Mouse (Mus musculus): ENCODE results near the gene Gm21731.
"Not testable (repeated sequence)": the region's sequence is repeated elsewhere in the genome, so short reads cannot be mapped to it uniquely, and the experiment has no call there.

Gm21731 gene

DNA sequence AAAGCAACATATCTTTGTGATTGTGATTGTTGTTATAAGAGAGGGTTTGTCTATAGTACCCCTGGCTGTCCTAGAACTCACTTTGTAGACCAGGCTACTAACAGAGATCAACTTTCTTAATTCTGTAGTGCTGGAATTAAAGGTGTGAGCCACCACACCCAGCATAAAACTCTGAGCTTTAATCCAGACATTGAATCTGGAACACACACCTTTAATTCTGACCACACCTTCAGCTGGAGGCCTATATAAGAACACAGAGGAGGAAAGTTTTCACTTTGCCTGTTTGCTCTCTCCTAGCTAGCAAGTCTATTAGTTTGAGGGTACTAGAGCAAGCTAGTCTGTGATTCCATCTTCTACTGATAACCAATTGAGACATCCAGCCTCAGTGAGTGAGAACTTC, at the start of gene Gm21731:
TSS of gene Gm21731 (plus strand) at position 301 of the 400 bp plus-strand sequence.
- DNase-seq: not testable (repeated sequence)

DNA sequence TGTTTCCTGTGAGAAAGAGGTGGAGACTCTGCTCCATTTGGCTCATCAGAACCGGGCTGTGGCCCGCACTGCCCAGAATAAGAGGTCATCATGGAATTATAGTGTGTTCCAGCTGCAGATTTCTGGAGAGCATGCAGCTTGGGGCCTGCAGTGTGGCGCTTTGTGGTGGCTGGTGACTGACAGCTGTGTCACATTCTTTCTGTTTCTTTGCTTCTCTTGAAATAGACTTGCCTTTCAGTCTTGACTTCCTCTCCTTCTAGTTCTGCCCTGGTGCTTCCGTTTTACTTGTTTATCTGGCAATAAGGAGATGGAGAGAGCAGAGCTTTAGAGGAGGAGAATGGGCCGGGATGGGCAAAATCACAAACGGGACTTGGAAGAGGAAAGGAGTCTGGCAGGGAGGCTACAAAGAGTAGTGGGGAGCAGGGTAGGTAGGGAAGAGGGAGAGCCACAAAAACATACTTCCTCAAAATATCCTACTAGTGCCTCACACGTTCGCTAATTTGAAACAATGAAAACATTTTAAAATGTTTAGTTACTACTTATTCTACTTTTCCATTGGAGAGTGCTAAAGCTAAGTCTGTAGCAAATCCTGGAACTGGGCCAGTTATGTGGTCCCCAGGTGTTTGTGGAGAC, 42.6 kb upstream of the Gm21731 start:
- DNase-seq: not testable (repeated sequence)

DNA sequence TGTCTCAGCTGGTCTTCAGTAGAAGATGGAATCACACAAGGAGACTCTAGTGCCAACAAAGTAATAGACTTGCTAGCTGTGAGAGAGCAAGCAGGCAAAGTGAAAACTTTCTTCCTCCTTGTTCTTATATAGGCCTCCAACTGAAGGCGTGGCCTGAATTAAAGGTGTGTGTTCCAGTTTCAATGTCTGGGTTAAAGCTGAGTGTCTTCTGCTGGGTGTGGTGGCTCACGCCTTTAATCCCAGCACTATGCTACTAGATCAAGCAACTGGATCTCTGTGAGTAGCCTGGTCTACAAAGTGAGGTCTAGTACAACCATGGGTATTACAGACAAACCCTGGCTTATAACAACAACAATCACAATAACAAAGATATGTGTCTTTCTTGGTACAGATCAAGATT, 23.1 kb upstream of the Gm21731 start, which contains the start of gene Gm21762:
TSS of gene Gm21762 (minus strand) at position 101 of the 400 bp plus-strand sequence.
- not testable (repeated sequence) for DNase-seq

DNA sequence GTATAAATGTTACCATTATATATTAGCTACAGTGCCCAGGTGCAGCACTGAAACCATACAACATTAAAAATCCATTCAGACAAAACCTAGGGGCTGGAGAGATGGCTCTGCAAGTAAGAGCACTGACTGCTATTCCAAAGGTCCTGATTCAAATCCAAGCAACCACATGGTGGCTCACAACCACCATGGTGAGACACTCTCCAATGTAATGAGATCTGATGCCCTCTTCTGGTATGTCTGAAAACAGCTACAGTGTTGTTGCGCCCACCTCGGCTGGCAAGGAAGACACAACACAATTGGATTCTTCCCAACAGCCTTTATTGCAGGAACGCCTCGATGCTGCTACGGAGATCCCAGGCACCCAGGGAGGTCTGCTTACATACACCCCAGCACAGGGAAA, 18.0 kb upstream of the Gm21731 start:
- not testable (repeated sequence) for DNase-seq

DNA sequence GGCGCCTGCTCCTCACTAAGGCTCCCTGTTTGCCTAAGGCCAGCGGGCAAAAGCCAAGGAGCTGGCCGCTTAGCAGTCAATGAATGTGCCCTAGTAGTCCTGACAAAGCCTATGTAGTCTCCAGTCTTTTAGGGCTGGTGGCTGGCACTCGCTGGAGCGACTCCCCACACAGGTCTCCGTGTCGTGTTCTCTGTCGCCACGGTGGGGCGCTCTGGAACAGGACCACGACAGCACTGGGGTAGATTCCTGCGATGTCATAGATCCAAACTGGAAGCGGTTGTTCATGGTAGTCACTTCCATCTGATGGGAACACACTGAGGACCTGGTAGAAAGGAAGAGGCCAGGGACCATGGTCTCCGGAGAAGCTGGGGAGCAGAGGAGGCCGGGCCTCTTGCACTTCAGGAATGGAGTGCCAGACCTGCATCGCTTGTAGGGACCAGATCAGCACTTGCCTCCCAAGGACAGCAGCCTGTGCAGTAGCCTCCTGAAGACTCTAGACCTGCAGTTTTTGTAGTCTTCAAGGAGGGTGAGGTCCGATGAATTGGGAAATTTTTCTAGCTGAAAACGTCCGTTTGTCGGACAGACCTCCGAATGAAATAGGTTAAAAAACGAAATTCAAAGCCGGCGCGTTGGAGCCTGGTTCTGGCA, 15.8 kb upstream of the Gm21731 start:
- peak; percentile 13 for DNase-seq

DNA sequence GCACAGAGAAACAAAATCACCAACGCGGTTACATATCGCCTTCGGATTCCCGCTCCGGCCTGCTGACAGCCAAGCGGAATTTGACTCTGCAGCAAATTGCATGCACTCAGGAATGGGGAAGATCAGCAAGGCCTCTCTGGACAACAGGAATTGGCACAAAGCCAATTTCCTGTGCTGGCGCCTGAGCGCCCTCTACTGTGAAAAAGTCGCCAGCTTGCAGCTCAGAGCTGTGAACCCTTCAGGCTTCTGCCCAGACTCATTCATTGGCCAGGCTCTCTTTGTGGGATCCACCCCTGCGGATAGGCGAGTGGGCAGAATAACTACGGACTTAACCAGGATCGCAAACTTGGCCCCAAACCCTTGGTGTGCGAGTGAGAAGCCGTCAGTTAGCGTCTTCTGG, 7.1 kb upstream of the Gm21731 start:
- not testable (repeated sequence) for DNase-seq

DNA sequence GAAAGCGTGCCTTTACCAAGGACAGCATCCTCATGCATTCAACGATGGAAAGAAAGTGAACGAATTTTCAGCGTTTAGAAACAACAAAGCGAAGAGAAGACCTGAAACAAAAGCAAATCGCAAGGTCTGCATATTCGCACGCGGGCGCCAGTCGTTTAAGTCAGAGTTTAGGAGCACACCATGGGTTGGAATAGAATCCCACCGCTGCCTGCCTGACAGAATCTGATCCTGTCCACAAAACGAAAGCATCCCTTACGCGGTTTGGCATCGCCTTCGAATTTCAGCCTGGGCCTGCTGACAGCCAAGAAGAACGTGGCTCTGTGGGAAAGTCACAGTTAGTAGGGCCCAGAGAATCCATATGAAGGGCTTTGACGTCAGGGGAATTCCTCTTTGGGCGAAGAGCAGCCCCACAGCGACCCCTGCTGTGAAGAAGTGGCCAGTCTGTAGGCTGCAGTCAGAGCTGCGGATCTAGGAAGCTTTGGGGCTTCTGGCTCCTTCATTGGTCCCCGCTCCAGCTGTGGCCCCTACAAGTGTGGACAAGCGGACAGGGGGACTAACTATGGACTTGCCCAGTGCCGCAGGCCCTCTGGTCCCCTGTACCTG, 6.4 kb upstream of the Gm21731 start:
- DNase-seq: not testable (repeated sequence)

DNA sequence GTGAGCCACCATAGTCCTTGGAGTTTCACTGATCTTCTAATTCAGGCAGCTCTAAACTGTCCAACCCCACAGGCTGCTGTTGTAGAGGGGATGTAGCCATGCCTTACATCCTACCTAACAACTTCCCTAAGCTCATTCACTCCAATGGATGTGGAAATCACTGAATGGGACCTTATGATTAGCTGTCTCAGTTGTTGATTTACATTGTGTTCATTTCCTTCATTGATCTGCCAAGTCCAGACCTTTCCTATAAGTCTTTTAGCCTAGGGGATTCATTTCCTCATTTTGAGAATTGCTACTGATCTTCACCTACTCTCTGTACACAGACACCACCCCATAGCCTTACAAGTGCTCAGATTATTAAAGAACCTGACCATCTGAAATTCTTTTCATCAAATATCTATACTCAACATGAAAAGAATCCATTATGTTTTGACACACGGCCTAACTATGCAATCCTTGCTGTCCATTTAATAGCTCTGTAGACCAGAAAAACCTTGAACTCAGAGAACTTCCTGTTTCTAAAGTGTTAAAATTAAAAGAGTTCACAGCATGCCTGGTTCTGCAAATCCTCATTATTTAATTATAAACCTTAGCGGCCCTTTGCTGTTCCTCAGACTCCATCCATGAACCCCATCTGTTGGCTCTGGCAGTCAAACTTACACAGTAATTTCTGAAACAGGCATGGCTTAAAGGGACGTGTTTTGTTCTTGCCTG, 12.5 kb downstream of the Gm21731 start:
- DNase-seq: not testable (repeated sequence)

DNA sequence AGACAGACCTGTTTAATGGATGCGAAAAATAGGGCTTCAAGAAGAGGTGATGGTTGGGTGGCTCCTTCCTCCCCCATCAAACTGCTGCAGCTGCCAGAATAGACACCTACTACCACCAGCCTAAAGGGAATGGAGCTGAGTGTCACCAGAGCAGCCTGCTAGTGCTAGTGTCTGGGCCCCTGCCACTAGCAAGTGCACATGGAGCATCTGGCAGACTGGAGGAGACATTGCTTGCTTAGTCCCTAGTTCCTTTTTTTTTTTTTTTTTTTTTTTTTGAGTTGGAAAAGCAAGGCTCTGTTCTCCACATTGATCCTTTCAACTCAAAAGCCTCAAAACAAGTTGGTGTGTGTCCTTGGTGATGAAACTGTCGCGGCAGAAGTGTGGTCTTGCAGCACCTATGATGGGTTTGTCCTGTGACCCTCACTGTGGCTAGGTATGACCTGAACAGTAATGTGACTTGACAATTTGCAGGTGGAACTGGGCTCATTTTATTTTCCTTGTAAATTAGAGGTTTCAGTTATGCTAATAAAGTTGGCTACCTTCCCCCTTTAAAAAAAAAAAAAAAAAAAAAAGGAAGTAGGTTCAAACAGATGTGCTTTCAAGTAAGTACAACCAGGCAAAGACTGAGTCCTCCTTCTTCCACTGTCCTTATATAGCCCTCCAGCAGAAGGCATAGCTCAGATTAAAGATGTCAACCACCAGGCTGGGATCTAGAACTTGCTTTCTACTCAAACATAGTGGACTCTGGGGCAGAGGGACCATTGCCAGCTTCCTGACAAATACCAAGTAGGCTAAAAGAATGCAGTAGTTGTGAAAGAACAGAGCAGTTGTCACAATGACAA, 20.1 kb downstream of the Gm21731 start:
- not testable (repeated sequence) for DNase-seq

DNA sequence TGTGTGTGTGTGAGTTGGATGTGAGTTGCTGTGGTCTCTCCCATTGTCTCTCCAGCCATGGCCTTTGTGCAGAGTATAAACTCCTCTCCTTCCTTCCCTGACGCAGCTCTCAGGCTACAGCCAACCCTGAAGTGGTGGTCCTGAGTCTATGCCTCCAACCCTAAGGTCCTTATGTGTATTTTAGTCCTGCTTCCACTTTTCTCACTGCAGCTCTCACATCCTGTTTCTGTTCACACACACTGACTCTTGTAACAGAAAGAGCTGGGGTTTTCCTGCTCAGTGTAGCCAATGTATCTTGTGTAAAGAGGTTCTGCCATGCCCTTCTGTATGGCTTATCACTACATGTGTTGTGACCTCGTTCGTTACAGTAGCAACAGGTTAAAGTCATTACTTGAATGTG, 20.8 kb downstream of the Gm21731 start:
- not testable (repeated sequence) for DNase-seq

DNA sequence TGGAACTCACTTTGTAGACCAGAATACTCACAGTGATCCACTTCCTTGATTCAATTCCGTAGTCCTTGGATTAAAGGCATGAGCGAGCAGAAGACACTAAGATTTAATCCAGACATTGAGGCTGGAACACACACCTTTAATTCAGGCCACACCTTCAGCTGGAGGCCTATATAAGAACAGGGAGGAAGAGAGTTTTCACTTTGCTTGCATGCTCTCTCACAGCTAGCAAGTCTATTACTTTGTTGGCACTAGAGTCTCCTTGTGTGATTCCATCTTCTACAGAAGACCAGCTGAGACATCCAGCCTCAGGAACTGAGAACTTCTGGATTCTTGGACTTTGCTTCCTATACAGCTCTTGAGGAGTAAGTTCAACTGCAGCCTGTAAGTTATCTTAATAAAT, 24.0 kb downstream of the Gm21731 start, which contains the start of gene AF067061:
TSS of gene AF067061 (plus strand) at position 245 of the 400 bp plus-strand sequence.
- not testable (repeated sequence) for DNase-seq

DNA sequence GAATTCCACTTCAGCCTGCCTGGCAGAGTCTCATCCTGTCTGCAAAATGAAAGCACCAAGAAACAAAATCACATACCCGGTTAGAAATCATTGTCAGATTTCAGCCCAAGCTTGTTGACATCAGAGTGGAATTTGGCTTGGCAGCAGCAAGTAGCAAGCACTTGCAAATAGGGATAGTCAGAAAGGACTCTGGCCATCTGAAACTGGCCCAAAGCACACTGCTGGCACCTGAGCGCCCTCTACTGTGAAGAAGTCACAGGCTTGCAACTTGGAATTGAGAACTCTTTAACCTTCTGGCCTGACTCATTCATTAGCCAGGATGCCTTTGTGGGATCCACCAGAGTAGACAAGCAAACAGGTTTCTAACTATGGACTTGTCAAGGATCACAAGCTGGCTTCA, 38.9 kb downstream of the Gm21731 start:
- not testable (repeated sequence) for DNase-seq

DNA sequence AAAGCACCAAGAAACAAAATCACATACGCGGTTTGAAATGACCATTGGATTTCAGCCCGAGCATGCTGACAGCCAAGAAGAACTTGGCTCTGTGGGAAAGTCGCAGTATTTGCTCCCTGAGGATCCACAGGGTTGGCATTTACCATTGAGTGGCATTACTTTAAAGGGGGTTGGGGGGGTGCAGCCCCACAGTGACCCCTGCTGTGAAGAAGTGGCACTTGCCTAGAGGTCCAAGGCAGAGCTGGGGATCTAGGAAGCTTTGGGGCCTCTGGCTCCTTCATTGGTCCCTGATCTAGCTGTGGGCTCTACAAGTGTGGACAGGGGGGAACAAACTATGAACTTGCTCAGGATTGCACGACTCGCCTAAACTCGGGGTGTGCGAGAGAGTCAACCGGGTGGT, 39.9 kb downstream of the Gm21731 start:
- no peak for DNase-seq

Data from cerebellum, adult 9-11 months (tissue).